Mouse (Mus musculus): Measurements from ENCODE around the gene Atg16l1. TPM values are rescaled to one million over a fixed set of nuclear protein-coding genes. Genes with fewer than 3 reads are reported as not detected.

Gene Atg16l1
- 14.0 and 14.7 TPM in 2 replicates for polyA plus RNA-seq (2015; fragmentation: Nextera tagmentation; extraction: Ambion mirVana)

DNA sequence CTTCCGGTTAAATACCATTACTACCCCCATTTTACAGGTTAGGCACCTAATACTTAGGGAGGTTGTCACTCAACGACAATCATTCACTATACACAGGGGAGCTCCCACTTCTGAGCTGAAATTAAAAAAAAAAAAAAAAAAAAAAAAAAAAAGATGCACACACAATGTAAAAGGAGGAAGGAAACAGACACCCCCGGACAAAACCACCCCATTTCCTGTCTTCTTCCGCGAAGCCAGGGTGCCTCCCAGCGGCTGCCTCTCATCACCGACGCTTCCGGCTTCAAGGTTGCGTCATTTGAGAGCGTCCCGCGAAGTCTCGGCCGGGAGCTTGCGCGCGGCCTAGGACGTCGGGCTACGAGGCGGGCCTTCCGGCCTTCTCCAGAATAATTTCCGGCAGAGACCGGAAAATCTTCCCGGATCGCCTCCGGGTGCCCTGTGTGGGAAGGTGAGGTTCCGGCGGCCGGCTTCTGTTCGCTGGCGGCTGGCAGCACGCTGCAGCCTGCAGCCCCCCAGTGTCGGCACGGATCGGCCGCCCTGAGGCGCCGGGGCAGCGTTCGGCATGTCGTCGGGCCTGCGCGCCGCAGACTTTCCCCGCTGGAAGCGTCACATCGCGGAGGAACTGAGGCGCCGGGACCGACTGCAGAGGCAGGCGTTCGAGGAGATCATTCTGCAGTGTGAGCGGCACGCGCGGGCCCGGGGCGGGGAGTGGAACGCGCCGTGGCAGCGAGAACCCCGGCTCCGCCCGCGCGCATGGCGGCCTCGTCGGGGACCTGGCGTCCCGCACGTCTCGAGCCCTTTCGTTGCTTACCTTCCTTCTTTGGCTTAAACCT, at the start of gene Atg16l1:
Gene Atg16l1 (plus strand): TSS at position 230 of the 830 bp plus-strand sequence.
- H3K4me3 ChIP-seq (ENCODE audit: low read depth, low read length) = peak within 1 kb of the TSS; percentile 100
- no peaks in the 10 kb centered on the region for H3K9me3 ChIP-seq (replicated peaks; ENCODE audit: control insufficient read depth, low read length)
- H3K27ac ChIP-seq (ENCODE audit: low read length) = peak within 1 kb of the TSS; percentile 99
- H3K4me2 ChIP-seq (ENCODE audit: low read depth, low read length) = peak within 1 kb of the TSS; percentile 89
- WGBS (ENCODE audit: insufficient replicate concordance) = under 1% methylated on average over 72 of the region's 79 CpGs
- no peaks in the 10 kb centered on the region for H3K27me3 ChIP-seq (ENCODE audit: control insufficient read depth, insufficient read depth, low read depth, low read length)
- peaks cover 9% of the 10 kb centered on the region for H3K36me3 ChIP-seq (ENCODE audit: control insufficient read depth, insufficient read depth)
- peak within 1 kb of the TSS; percentile 99 for H3K9ac ChIP-seq (ENCODE audit: low read depth, low read length)
- H3K4me1 ChIP-seq (ENCODE audit: control insufficient read depth, low read depth, low read length) = peaks cover 10% of the 10 kb centered on the region
- ATAC-seq (ENCODE audit: low read depth) = peak; percentile 99

DNA sequence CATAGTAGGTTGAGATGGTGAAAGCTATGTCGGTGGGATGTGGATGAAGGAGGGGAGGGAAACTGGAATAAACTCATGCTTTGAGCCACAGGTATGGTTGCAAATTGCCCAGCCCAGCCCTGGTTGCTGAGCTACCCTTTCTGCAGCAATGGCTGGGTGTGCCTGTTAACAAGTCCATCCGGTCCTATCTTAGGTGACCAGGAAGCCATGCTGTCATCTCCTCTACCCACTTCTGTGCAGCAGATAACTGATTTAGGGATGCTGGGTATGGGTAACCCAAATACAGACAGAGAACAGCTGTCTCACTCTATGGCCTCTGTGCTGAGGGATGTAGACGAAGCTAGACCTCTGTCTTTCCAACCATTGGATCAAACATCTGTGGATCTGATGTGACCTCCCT, 49.3 kb upstream of the Atg16l1 start:
- H3K4me2 ChIP-seq (ENCODE audit: low read depth, low read length) = peak overlapping the region; percentile 27
- peak overlapping the region; percentile 28 for H3K9ac ChIP-seq (ENCODE audit: low read depth, low read length)
- 53% methylated on average over 3 of the region's 3 CpGs for WGBS (ENCODE audit: insufficient replicate concordance)

DNA sequence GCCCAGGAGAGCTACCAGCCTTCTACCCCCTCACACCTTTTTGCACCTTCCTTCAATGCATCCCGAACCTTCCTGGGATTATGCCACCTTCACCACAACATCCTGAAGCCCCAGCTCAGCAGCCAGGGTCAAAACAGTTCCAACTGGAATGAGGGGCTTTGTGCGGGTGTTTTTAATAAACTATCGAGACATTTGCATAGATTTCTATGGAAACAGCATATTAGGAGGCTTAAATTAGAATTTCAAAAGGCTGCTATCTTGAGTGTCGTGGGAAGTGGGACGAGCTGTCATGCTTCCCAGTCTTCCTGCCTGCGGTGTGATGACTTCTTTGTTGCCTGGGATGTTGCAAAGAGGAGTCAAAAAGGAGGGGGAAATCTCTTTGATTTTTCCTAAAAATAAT, 46.6 kb upstream of the Atg16l1 start:
- H3K4me3 ChIP-seq (ENCODE audit: low read depth, low read length) = no peak overlapping the region
- H3K4me1 ChIP-seq (ENCODE audit: control insufficient read depth, low read depth, low read length) = peaks cover 60% of the 10 kb centered on the region
- no peak overlapping the region for H3K9ac ChIP-seq (ENCODE audit: low read depth, low read length)
- H3K9me3 ChIP-seq (replicated peaks; ENCODE audit: control insufficient read depth, low read length) = no peaks in the 10 kb centered on the region
- 70% methylated on average over 6 of the region's 6 CpGs for WGBS (ENCODE audit: insufficient replicate concordance)
- ATAC-seq (ENCODE audit: low read depth) = no peak
- H3K36me3 ChIP-seq (ENCODE audit: control insufficient read depth, insufficient read depth) = no peaks in the 10 kb centered on the region
- H3K4me2 ChIP-seq (ENCODE audit: low read depth, low read length) = no peak overlapping the region
- H3K27ac ChIP-seq (ENCODE audit: low read length) = no peak overlapping the region
- H3K27me3 ChIP-seq (ENCODE audit: control insufficient read depth, insufficient read depth, low read depth, low read length) = no peaks in the 10 kb centered on the region

More for the DNA sequence above, 49.3 kb upstream of the Atg16l1 start:
- no peak overlapping the region for H3K4me3 ChIP-seq (ENCODE audit: low read depth, low read length)
- H3K4me1 ChIP-seq (ENCODE audit: control insufficient read depth, low read depth, low read length) = peaks cover 38% of the 10 kb centered on the region
- no peaks in the 10 kb centered on the region for H3K36me3 ChIP-seq (ENCODE audit: control insufficient read depth, insufficient read depth)
- H3K27me3 ChIP-seq (ENCODE audit: control insufficient read depth, insufficient read depth, low read depth, low read length) = no peaks in the 10 kb centered on the region
- peak; percentile 97 for ATAC-seq (ENCODE audit: low read depth)
- H3K9me3 ChIP-seq (replicated peaks; ENCODE audit: control insufficient read depth, low read length) = no peaks in the 10 kb centered on the region
- H3K27ac ChIP-seq (ENCODE audit: low read length) = peak overlapping the region; percentile 90

DNA sequence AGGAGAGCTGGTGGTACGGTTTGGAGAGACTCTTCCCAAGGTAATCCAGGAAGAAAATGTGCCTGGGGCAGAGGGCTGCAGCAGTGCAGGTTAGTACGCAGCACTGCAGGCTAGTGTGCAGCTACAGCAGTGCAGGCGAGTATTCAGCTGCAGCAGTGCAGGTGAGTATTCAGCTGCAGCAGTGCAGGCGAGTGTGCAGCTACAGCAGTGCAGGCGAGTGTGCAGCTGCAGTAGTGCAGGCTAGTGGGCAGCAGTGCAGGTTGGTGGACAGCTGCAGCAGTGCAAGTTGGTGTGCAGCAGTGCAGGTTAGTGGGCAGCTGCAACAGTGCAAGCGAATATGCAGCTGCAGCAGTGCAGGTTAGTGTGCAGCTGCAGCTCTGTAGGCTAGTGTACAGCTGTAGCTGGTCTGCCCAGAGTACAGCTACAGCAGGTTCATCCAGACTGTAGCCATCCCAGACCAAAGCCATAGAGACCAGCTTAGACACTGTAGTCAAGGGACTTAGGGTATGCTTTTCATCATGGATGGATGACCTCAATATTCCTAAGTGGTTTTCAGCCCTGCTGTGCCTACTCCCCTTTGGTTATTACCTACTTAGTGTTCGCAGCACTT, 45.9 kb upstream of the Atg16l1 start:
- Histone ChIP-seq H3K27ac (ENCODE audit: low read length) (0 out of 2 replicates have a peak overlapping the region, but pooled peaks have one; percentile 11), H3K4me3 (ENCODE audit: low read depth, low read length) (no peak overlapping the region), H3K4me2 (ENCODE audit: low read depth, low read length) (no peak overlapping the region), H3K36me3 (ENCODE audit: control insufficient read depth, insufficient read depth) (no peaks in the 10 kb centered on the region), H3K9me3 (replicated peaks; ENCODE audit: control insufficient read depth, low read length) (no peaks in the 10 kb centered on the region), H3K27me3 (ENCODE audit: control insufficient read depth, insufficient read depth, low read depth, low read length) (no peaks in the 10 kb centered on the region), H3K9ac (ENCODE audit: low read depth, low read length) (no peak overlapping the region), H3K4me1 (ENCODE audit: control insufficient read depth, low read depth, low read length) (peaks cover 53% of the 10 kb centered on the region)
- no peak for ATAC-seq (ENCODE audit: low read depth)
- WGBS (ENCODE audit: insufficient replicate concordance) = 78% methylated on average over 7 of the region's 7 CpGs

DNA sequence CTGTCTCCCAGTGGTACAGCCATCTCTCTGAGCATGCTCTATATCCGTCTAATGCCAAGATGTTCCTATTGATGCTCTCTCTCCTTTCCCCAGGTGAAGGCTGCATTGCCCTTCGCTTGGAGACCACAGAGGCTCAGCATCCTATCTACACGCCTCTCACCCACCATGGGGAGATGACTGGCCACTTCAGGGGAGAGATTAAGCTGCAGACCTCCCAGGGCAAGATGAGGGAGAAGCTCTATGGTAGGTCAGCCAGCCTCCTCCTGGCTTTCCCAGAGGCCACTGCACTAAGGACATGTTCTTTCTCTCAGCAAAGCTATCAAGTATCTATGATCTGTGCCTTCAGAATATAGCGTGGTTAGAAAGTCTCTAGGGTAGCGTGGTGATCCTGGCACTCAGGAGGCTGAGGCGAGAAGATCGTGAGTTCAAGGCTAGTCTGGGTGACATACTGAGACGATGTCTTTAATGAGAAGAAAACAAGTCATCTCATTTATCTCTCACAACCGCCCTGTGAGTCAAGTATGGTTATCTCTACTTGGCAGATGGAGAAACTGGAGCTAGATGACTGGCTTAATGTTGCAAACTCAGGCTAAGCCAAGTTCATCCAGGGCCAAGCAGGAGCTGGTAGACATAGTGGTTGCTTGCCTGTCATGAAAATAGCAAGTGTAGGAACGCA, 43.6 kb upstream of the Atg16l1 start:
- H3K36me3 ChIP-seq (ENCODE audit: control insufficient read depth, insufficient read depth) = 0 out of 2 replicates have a peak, but pooled peaks cover 2% of the 10 kb centered on the region
- H3K27me3 ChIP-seq (ENCODE audit: control insufficient read depth, insufficient read depth, low read depth, low read length) = no peaks in the 10 kb centered on the region
- ATAC-seq (ENCODE audit: low read depth) = peak; percentile 92
- no peaks in the 10 kb centered on the region for H3K9me3 ChIP-seq (replicated peaks; ENCODE audit: control insufficient read depth, low read length)
- WGBS (ENCODE audit: insufficient replicate concordance) = 35% methylated on average over 10 of the region's 10 CpGs
- H3K4me2 ChIP-seq (ENCODE audit: low read depth, low read length) = peak overlapping the region; percentile 54
- H3K4me1 ChIP-seq (ENCODE audit: control insufficient read depth, low read depth, low read length) = peaks cover 34% of the 10 kb centered on the region
- H3K27ac ChIP-seq (ENCODE audit: low read length) = peak overlapping the region; percentile 90
- no peak overlapping the region for H3K4me3 ChIP-seq (ENCODE audit: low read depth, low read length)
- H3K9ac ChIP-seq (ENCODE audit: low read depth, low read length) = peak overlapping the region; percentile 38

DNA sequence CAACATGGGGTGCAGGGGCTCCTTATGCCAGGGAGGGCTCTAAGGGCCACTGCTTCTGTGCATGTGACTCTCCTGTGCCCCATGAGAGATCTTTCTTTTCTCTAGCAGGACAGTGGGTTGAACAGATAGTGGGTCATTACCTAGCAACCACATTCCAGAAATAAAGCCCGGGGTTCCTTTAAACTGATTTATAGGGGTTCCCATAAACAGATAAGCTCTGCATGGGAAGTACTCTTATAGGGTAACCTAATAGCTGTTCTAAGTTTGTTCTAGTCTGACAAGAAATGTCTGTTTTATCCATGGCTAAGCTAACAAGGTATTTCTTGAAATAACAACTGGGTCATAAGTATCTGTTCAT, 43.1 kb upstream of the Atg16l1 start:
- Histone ChIP-seq H3K27me3 (ENCODE audit: control insufficient read depth, insufficient read depth, low read depth, low read length) (no peaks in the 10 kb centered on the region), H3K4me3 (ENCODE audit: low read depth, low read length) (no peak overlapping the region), H3K36me3 (ENCODE audit: control insufficient read depth, insufficient read depth) (0 out of 2 replicates have a peak, but pooled peaks cover 2% of the 10 kb centered on the region), H3K9me3 (replicated peaks; ENCODE audit: control insufficient read depth, low read length) (no peaks in the 10 kb centered on the region), H3K9ac (ENCODE audit: low read depth, low read length) (peak overlapping the region; percentile 38; the same call in 1 of the 2 replicates), H3K27ac (ENCODE audit: low read length) (peak overlapping the region; percentile 90), H3K4me2 (ENCODE audit: low read depth, low read length) (peak overlapping the region; percentile 54), H3K4me1 (ENCODE audit: control insufficient read depth, low read depth, low read length) (peaks cover 31% of the 10 kb centered on the region)
- ATAC-seq (ENCODE audit: low read depth) = peak; percentile 51
- WGBS (ENCODE audit: insufficient replicate concordance) = 26% methylated on average over 1 of the region's 1 CpGs

DNA sequence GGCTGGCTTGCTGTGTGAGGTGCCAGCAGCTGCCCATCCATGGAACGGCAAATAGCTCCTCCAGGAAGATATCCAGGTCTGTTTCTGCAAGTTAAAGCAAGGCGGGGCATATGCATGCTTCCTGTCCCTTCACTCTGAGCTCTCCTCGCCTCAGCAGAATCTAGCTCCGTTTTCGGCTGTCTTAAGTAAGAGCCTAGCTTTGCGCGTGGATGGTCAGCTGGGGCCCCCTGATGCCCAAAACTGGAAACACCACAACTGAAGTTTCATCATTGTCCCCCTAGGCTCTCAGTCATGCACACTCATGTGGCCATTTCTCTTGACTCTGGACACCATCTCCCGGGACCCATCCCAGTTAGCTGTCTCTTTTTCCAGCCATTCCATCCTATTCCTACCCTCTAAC, 34.3 kb upstream of the Atg16l1 start:
- no peaks in the 10 kb centered on the region for H3K9me3 ChIP-seq (replicated peaks; ENCODE audit: control insufficient read depth, low read length)
- H3K4me3 ChIP-seq (ENCODE audit: low read depth, low read length) = no peak overlapping the region
- H3K4me2 ChIP-seq (ENCODE audit: low read depth, low read length) = no peak overlapping the region
- WGBS (ENCODE audit: insufficient replicate concordance) = 40% methylated on average over 8 of the region's 8 CpGs
- no peaks in the 10 kb centered on the region; the same call in 1 of the 2 replicates for H3K4me1 ChIP-seq (ENCODE audit: control insufficient read depth, low read depth, low read length)
- H3K27me3 ChIP-seq (ENCODE audit: control insufficient read depth, insufficient read depth, low read depth, low read length) = no peaks in the 10 kb centered on the region
- no peak for ATAC-seq (ENCODE audit: low read depth)
- H3K36me3 ChIP-seq (ENCODE audit: control insufficient read depth, insufficient read depth) = no peaks in the 10 kb centered on the region; the same call in 1 of the 2 replicates
- no peak overlapping the region for H3K9ac ChIP-seq (ENCODE audit: low read depth, low read length)
- H3K27ac ChIP-seq (ENCODE audit: low read length) = no peak overlapping the region

DNA sequence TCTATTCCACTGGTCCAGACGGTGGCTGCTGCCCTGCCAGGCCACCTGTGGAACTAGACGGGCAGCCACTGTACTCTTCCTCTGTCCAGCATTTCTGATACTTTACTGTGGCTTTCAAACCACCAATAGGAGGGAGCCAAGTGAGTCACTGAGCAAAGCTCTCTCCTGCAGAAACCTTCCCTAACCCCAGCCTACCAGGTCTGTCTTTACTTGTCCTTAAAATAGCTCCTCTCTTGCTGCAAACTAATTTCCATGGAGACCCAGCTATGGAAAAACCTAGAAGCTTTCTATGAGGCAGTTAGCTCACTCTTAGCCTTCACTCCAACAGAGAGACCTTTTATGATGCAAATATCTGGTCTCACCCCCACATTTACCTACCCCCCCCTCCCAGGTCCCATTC, 33.6 kb upstream of the Atg16l1 start:
- WGBS (ENCODE audit: insufficient replicate concordance) = 44% methylated on average over 2 of the region's 2 CpGs

More for the DNA sequence above, 33.6 kb upstream of the Atg16l1 start:
- H3K4me1 ChIP-seq (ENCODE audit: control insufficient read depth, low read depth, low read length) = no peaks in the 10 kb centered on the region; the same call in 1 of the 2 replicates
- H3K9ac ChIP-seq (ENCODE audit: low read depth, low read length) = no peak overlapping the region
- no peaks in the 10 kb centered on the region for H3K9me3 ChIP-seq (replicated peaks; ENCODE audit: control insufficient read depth, low read length)
- no peak overlapping the region for H3K4me3 ChIP-seq (ENCODE audit: low read depth, low read length)
- no peaks in the 10 kb centered on the region; the same call in 1 of the 2 replicates for H3K36me3 ChIP-seq (ENCODE audit: control insufficient read depth, insufficient read depth)
- no peak for ATAC-seq (ENCODE audit: low read depth)
- no peaks in the 10 kb centered on the region for H3K27me3 ChIP-seq (ENCODE audit: control insufficient read depth, insufficient read depth, low read depth, low read length)
- H3K27ac ChIP-seq (ENCODE audit: low read length) = no peak overlapping the region
- H3K4me2 ChIP-seq (ENCODE audit: low read depth, low read length) = no peak overlapping the region
